Mouse (Mus musculus) CH12.LX (cell line): ENCODE measurements around the gene Sash3. TPM values are rescaled to one million over a fixed set of nuclear protein-coding genes. Genes with fewer than 3 reads are reported as not detected.

Experiments used
- DNase-seq: peaks from one replicate; pipeline ENCODE4 v3.0.0-alpha.2; 2013; ENCODE audit errors: extremely low read depth
- H3K27ac ChIP-seq: 2 replicates; pipeline ENCODE4 v1.5.1; 2012; ENCODE audit warnings: low read depth, mild to moderate bottlenecking, control low read depth, moderate library complexity; ENCODE audit not compliant: insufficient read depth
- H3K27me3 ChIP-seq: replicated peaks from 2 replicates; pipeline ENCODE3; 2012; ENCODE audit warnings: inconsistent platforms
- H3K36me3 ChIP-seq, 2 experiments: replicated peaks in 1 of 2; 2 replicates each; pipeline versions ENCODE3 to v1.6.1; 2012; ENCODE audit warnings: inconsistent platforms in 1 of 2, low read length in 1 of 2, mild to moderate bottlenecking in 1 of 2, mixed read lengths in 1 of 2, moderate library complexity in 1 of 2; ENCODE audit not compliant: control insufficient read depth in 1 of 2, insufficient read depth in 1 of 2
- H3K4me1 ChIP-seq, 2 experiments: 2 replicates each; pipeline ENCODE4 v1.6.1; 2012; ENCODE audit warnings: inconsistent platforms in 1 of 2, moderate library complexity in 1 of 2; ENCODE audit not compliant: insufficient read depth in 2 of 2, control insufficient read depth in 1 of 2
- H3K4me2 ChIP-seq: 2 replicates; pipeline ENCODE4 v1.6.1; 2012; ENCODE audit warnings: low read depth, mild to moderate bottlenecking, control low read depth; ENCODE audit not compliant: poor library complexity, insufficient read depth, severe bottlenecking
- H3K4me3 ChIP-seq, 3 experiments: fragments of 150-350 bp in 1 of 3; sonication (generic) in 1 of 3; replicated peaks in 1 of 3; 2 replicates each; pipeline versions ENCODE3 to v1.5.1; 2011 to 2012; ENCODE audit warnings: low read depth in 2 of 3, low read length in 2 of 3, mild to moderate bottlenecking in 2 of 3, moderate library complexity in 2 of 3, control low read depth in 1 of 3, improper control_type of control experiment in 1 of 3, inconsistent platforms in 1 of 3, mixed read lengths in 1 of 3; ENCODE audit not compliant: poor library complexity in 1 of 3
- H3K79me2 ChIP-seq: replicated peaks from 2 replicates; pipeline ENCODE4 v1.6.1; 2012; ENCODE audit warnings: mild to moderate bottlenecking, moderate library complexity; ENCODE audit not compliant: control insufficient read depth, poor library complexity, insufficient read depth, severe bottlenecking; ENCODE audit errors: extremely low read depth
- H3K9ac ChIP-seq: 2 replicates; pipeline ENCODE4 v1.6.1; 2012; ENCODE audit warnings: low read depth, mild to moderate bottlenecking, control low read depth, moderate library complexity; ENCODE audit not compliant: insufficient read depth
- H3K9me3 ChIP-seq: replicated peaks from 2 replicates; pipeline ENCODE3; 2012; ENCODE audit warnings: low read length, inconsistent platforms, mixed read lengths
- CHD1 ChIP-seq: IDR thresholded peaks from 2 replicates; pipeline ENCODE4 v1.6.1; 2012; ENCODE audit warnings: low read depth, low read length, improper control_type of control experiment, inconsistent platforms
- CHD2 ChIP-seq: IDR thresholded peaks from 2 replicates; pipeline ENCODE4 v1.6.1; 2011; ENCODE audit warnings: low read length, improper control_type of control experiment
- CTCF ChIP-seq, 2 experiments: IDR thresholded peaks in 1 of 2; conservative IDR thresholded peaks in 1 of 2; 2 replicates each; pipeline ENCODE4 v1.5.1; 2011 to 2012; ENCODE audit warnings: low read depth in 2 of 2, low read length in 2 of 2, improper control_type of control experiment in 1 of 2, inconsistent platforms in 1 of 2, mild to moderate bottlenecking in 1 of 2, moderate library complexity in 1 of 2
- E2F4 ChIP-seq: IDR thresholded peaks from 2 replicates; pipeline ENCODE4 v1.6.1; 2011; ENCODE audit warnings: low read depth, low read length, improper control_type of control experiment; ENCODE audit not compliant: insufficient replicate concordance
- JUND ChIP-seq: conservative IDR thresholded peaks from 2 replicates; pipeline ENCODE4 v1.6.1; 2011; ENCODE audit warnings: low read depth, low read length, improper control_type of control experiment
- MAFK ChIP-seq: IDR thresholded peaks from 2 replicates; pipeline ENCODE4 v1.6.1; 2011; ENCODE audit warnings: low read length, improper control_type of control experiment; ENCODE audit not compliant: insufficient replicate concordance
- MAX ChIP-seq: IDR thresholded peaks from 2 replicates; pipeline ENCODE4 v1.6.1; 2011; ENCODE audit warnings: low read length, improper control_type of control experiment
- MAZ ChIP-seq: IDR thresholded peaks from 2 replicates; pipeline ENCODE4 v1.6.1; 2012; ENCODE audit warnings: low read depth, mild to moderate bottlenecking, inconsistent platforms, low read length, improper control_type of control experiment, moderate library complexity
- MYC ChIP-seq: IDR thresholded peaks from 2 replicates; pipeline ENCODE4 v1.6.1; 2011; ENCODE audit warnings: low read depth, mild to moderate bottlenecking, improper control_type of control experiment, low read length
- NELFE ChIP-seq: IDR thresholded peaks from 2 replicates; pipeline ENCODE4 v1.6.1; 2011; ENCODE audit warnings: low read depth, low read length, improper control_type of control experiment
- PAX5 ChIP-seq: IDR thresholded peaks from 2 replicates; pipeline ENCODE4 v1.6.1; 2012; ENCODE audit warnings: low read length, inconsistent platforms, mixed read lengths
- POLR2A ChIP-seq: IDR thresholded peaks from 2 replicates; pipeline ENCODE4 v1.6.1; 2011; ENCODE audit warnings: low read depth, mild to moderate bottlenecking, improper control_type of control experiment, low read length
- RAD21 ChIP-seq: IDR thresholded peaks from 2 replicates; pipeline ENCODE4 v1.6.1; 2011; ENCODE audit warnings: low read depth, mild to moderate bottlenecking, low read length, improper control_type of control experiment, moderate library complexity
- SIN3A ChIP-seq: IDR thresholded peaks from 2 replicates; pipeline ENCODE4 v1.6.1; 2012; ENCODE audit warnings: low read length, improper control_type of control experiment, inconsistent platforms
- SMC3 ChIP-seq: IDR thresholded peaks from 2 replicates; pipeline ENCODE4 v1.6.1; 2011; ENCODE audit warnings: low read depth, low read length, improper control_type of control experiment
- USF1 ChIP-seq: IDR thresholded peaks from 2 replicates; pipeline ENCODE4 v1.6.1; 2014; ENCODE audit warnings: low read depth, mild to moderate bottlenecking, inconsistent platforms, low read length, improper control_type of control experiment
- dilution Hi-C: fragments of 300-500 bp; cut with MboI; formaldehyde crosslinking; loops from 2 replicates; pipeline ENCODE4 v1.14.3; 2020; ENCODE audit warnings: low sequenced_read_pairs; ENCODE audit not compliant: extremely low pct_unique_long_range_greater_than_20kb, extremely low pct_ligation_motif_present
- in situ Hi-C: fragments of 300-500 bp; cut with MboI; formaldehyde crosslinking; loops from 3 replicates; pipeline ENCODE4 v1.14.3; 2019; ENCODE audit warnings: low sequenced_read_pairs, low pct_ligation_motif_present, low pct_unique_long_range_greater_than_20kb, mixed read lengths
- polyA plus RNA-seq: library from polyadenylated mRNA; unstranded; fragments of >175 nt; gene quantifications from 2 replicates; pipeline ENCODE4 v1.2.1, GENCODE M21; 2012; ENCODE audit warnings: low read depth; ENCODE audit not compliant: insufficient read length
- total RNA-seq, 2 experiments: library from RNA; depleted of rRNA; stranded (reverse); fragments of 300-350 nt in 1 of 2; fragments of >200 nt in 1 of 2; gene quantifications; 2 replicates each; pipeline ENCODE4 v1.2.3; 2012 to 2014

The Sash3 gene
- total and polyA plus RNA-seq, 3 experiments, result 87.6 to 148 (median 96.3) TPM

DNA sequence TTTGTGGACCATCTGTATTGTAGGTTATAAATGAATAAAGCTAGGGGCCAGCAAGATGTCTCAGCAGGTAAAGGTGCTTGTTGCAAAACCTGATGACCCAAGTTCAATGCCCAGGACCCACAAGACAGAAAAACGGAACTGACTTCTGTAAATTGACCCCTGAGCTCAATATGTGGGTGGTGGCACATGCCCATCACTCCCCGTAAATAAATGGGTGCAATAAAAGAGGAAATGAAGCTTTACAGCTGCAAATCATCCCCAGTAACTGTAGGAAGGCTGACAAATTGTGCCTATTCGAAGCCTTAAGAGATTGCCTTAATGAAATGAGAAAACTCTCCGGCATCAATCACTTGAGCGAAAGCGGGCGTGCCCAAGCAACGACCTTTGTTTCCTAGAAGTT lies 49.7 kb upstream of the Sash3 start:
- H3K27me3 ChIP-seq, result no peaks in the 10 kb centered on the region
- TF ChIP-seq MAX, result no peak
- no peak for TF ChIP-seq PAX5
- TF ChIP-seq E2F4, result no peak
- TF ChIP-seq MAFK, result no peak
- TF ChIP-seq POLR2A, result no peak
- TF ChIP-seq SIN3A, result no peak
- no peak for TF ChIP-seq MYC
- TF ChIP-seq, all 38 proteins: peak for 0
- dilution Hi-C loops (no loop called here), in situ Hi-C loops (no loop called here)
- Histone ChIP-seq H3K4me3 (no peak overlapping the region), H3K9me3 (no peaks in the 10 kb centered on the region), H3K27ac (no peak overlapping the region), H3K36me3 (no peaks in the 10 kb centered on the region), H3K9ac (no peak overlapping the region), H3K79me2 (no peaks in the 10 kb centered on the region), H3K4me1 (no peaks in the 10 kb centered on the region), H3K4me2 (no peak overlapping the region)
- no peak for DNase-seq

DNA sequence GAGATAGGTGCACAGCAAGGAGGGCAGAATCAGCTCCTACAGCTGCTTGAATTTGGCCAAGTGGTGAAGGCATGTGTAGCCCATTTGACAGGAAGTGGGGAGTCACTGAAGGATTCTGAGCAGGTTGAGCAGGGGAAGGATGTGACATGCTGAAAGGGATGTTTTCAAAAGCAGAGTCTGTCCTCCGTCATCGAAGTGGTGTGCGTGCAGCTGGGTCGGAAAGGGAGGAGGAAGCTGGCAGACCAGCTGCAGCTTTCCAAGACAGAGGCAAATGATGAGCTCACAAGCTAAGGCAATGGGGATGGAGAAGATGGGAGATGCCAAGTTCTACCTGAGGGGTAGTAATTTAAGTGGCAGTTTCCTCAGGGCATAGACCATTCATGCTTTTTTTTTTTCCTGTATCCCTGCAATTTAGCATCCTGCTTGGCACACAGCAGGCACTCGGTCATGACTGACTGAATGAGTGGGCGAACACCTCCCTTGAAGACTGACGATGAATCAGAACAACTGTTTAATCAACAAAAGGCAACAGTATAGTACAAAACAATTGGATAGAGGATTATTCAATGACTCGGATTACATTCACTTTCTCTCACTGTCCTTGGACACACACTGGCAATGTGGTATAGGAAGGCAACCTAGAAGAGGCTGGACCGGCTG lies 47.6 kb upstream of the Sash3 start:
- dilution Hi-C loops, result no loop called here

GRCm38 (mm10) chrX:48099871-48100270 lies 46.4 kb upstream of the Sash3 start:
- DNase-seq, result no peak
- TF ChIP-seq CTCF (conservative IDR thresholded peaks at IDR 0.05 in 1 of 2, IDR thresholded peaks at IDR 0.05 in 1 of 2; ENCODE audit: low read depth in 2 of 2, low read length in 2 of 2), result peak in 1 of 2 experiments; percentile 48; a peak in 2 of 4 replicates
- TF ChIP-seq CHD1, result no peak
- peak; percentile 49 for TF ChIP-seq SMC3
- TF ChIP-seq RAD21, result peak; percentile 30
- TF ChIP-seq NELFE, result no peak
- no peak for TF ChIP-seq CHD2
- TF ChIP-seq, all 38 proteins: peak for 3
- Histone ChIP-seq H3K4me2 (no peak overlapping the region), H3K36me3 (no peaks in the 10 kb centered on the region), H3K27ac (no peak overlapping the region), H3K79me2 (no peaks in the 10 kb centered on the region), H3K9me3 (no peaks in the 10 kb centered on the region), H3K4me3 (no peak overlapping the region), H3K9ac (no peak overlapping the region), H3K4me1 (no peaks in the 10 kb centered on the region), H3K27me3 (no peaks in the 10 kb centered on the region)
- in situ Hi-C loops (no loop called here), dilution Hi-C loops (no loop called here)

More for the DNA sequence above, 47.6 kb upstream of the Sash3 start:
- no peak overlapping the region for H3K9ac ChIP-seq
- H3K4me1 ChIP-seq, result no peaks in the 10 kb centered on the region
- no peaks in the 10 kb centered on the region for H3K79me2 ChIP-seq
- H3K4me3 ChIP-seq, result no peak overlapping the region
- H3K36me3 ChIP-seq, result no peaks in the 10 kb centered on the region
- no peak overlapping the region for H3K4me2 ChIP-seq
- H3K27me3 ChIP-seq, result no peaks in the 10 kb centered on the region
- DNase-seq, result no peak
- H3K9me3 ChIP-seq, result no peaks in the 10 kb centered on the region
- H3K27ac ChIP-seq, result no peak overlapping the region
- no peak for TF ChIP-seq MAX
- TF ChIP-seq MAZ, result no peak
- no peak for TF ChIP-seq JUND
- TF ChIP-seq USF1, result no peak
- in situ Hi-C loops, result no loop called here
